Mouse (Mus musculus) liver, embryonic 12.5 days (tissue): Measurements from ENCODE around the gene Gm10031. TPM values are rescaled to one million over a fixed set of nuclear protein-coding genes. Genes with fewer than 3 reads are reported as not detected.
"Not testable (repeated sequence)": the region's sequence is repeated elsewhere in the genome, so short reads cannot be mapped to it uniquely, and the experiment has no call there.

Experiments
- ATAC-seq: fragments of 200-750 bp; cut with Nextera tagmentation; 2 replicates; pipeline ENCODE4 v1.8.0; 2017; ENCODE audit warnings: moderate number of reproducible peaks, mild to moderate bottlenecking, moderate library complexity
- H3K27ac ChIP-seq: fragments of 300-500 bp; sonication (generic); 2 replicates; pipeline ENCODE4 v1.5.1; 2016; ENCODE audit warnings: mild to moderate bottlenecking
- H3K27me3 ChIP-seq: fragments of 300-500 bp; sonication (generic); replicated peaks from 2 replicates; pipeline ENCODE4 v1.6.1; 2016; ENCODE audit warnings: mild to moderate bottlenecking, moderate library complexity
- H3K36me3 ChIP-seq: fragments of 300-500 bp; sonication (generic); 2 replicates; pipeline ENCODE4 v1.6.1; 2016; ENCODE audit warnings: mild to moderate bottlenecking, moderate library complexity
- H3K4me1 ChIP-seq: fragments of 300-500 bp; sonication (generic); 2 replicates; pipeline ENCODE4 v1.6.1; 2016
- H3K4me2 ChIP-seq: fragments of 300-500 bp; sonication (generic); 2 replicates; pipeline ENCODE4 v1.6.1; 2016; ENCODE audit warnings: mild to moderate bottlenecking, moderate library complexity
- H3K4me3 ChIP-seq: fragments of 300-500 bp; sonication (generic); 2 replicates; pipeline ENCODE4 v1.5.1; 2016; ENCODE audit warnings: mild to moderate bottlenecking, moderate library complexity
- H3K9ac ChIP-seq: fragments of 300-500 bp; sonication (generic); 2 replicates; pipeline ENCODE4 v1.6.1; 2016; ENCODE audit warnings: mild to moderate bottlenecking, moderate library complexity
- H3K9me3 ChIP-seq: fragments of 300-500 bp; sonication (generic); replicated peaks from 2 replicates; pipeline ENCODE4 v1.6.1; 2016; ENCODE audit warnings: mild to moderate bottlenecking, moderate library complexity
- WGBS: fragments of 180-500 bp; shearing (Covaris S2); methylation state at CpG from one replicate; pipeline ENCODE4 v1.1.7; 2016; ENCODE audit not compliant: insufficient replicate concordance; 5-methylcytosine and 5-hydroxymethylcytosine counted together
- polyA plus RNA-seq: library from polyadenylated mRNA; unstranded; fragments of >200 nt; fragmentation: Nextera tagmentation; extraction: Ambion mirVana; gene quantifications from 2 replicates; pipeline ENCODE4 v1.2.1, GENCODE M21; 2016

Gene Gm10031
- polyA plus RNA-seq, 1 experiment from 2014 or later, result 0.29 TPM

GRCm38 (mm10) chr1:156520136-156520780 is 3.6 kb upstream of the Gm10031 start:
- no peak for ATAC-seq
- H3K4me3 ChIP-seq, result no peak overlapping the region
- H3K4me2 ChIP-seq, result no peak overlapping the region
- no peak overlapping the region for H3K27ac ChIP-seq
- H3K27me3 ChIP-seq, result no peaks in the 10 kb centered on the region
- H3K4me1 ChIP-seq, result no peaks in the 10 kb centered on the region
- no peaks in the 10 kb centered on the region for H3K36me3 ChIP-seq
- 66% methylated on average over 3 of the region's 3 CpGs for WGBS
- no peaks in the 10 kb centered on the region for H3K9me3 ChIP-seq
- H3K9ac ChIP-seq, result no peak overlapping the region

GRCm38 (mm10) chr1:156521796-156522517 is 1.9 kb upstream of the Gm10031 start:
- no peaks in the 10 kb centered on the region for H3K4me1 ChIP-seq
- ATAC-seq, result no peak
- H3K9me3 ChIP-seq, result no peaks in the 10 kb centered on the region
- H3K4me3 ChIP-seq, result no peak overlapping the region
- H3K27me3 ChIP-seq, result no peaks in the 10 kb centered on the region
- no peak overlapping the region for H3K27ac ChIP-seq
- WGBS, result 59% methylated on average over 15 of the region's 15 CpGs
- H3K4me2 ChIP-seq, result no peak overlapping the region
- H3K9ac ChIP-seq, result no peak overlapping the region
- H3K36me3 ChIP-seq, result no peaks in the 10 kb centered on the region

GRCm38 (mm10) chr1:156532476-156533175 is 8.8 kb downstream of the Gm10031 start:
- H3K9ac ChIP-seq, H3K4me1 ChIP-seq, H3K27ac ChIP-seq, H3K36me3 ChIP-seq, H3K27me3 ChIP-seq, ATAC-seq, H3K9me3 ChIP-seq, H3K4me3 ChIP-seq, H3K4me2 ChIP-seq: not testable (repeated sequence)
- 71% methylated on average over 16 of the region's 16 CpGs for WGBS

GRCm38 (mm10) chr1:156533483-156533882 is 9.7 kb downstream of the Gm10031 start:
- no peaks in the 10 kb centered on the region for H3K27me3 ChIP-seq
- WGBS, result 47% methylated on average over 3 of the region's 3 CpGs

GRCm38 (mm10) chr1:156533911-156534310 is 10.1 kb downstream of the Gm10031 start:
- WGBS, result 66% methylated on average over 4 of the region's 4 CpGs
- no peaks in the 10 kb centered on the region for H3K36me3 ChIP-seq

More at GRCm38 (mm10) chr1:156533483-156533882, 9.7 kb downstream of the Gm10031 start:
- no peak overlapping the region for H3K4me3 ChIP-seq
- no peaks in the 10 kb centered on the region for H3K36me3 ChIP-seq
- no peak for ATAC-seq
- H3K27ac ChIP-seq, result no peak overlapping the region
- H3K9ac ChIP-seq, result no peak overlapping the region
- no peaks in the 10 kb centered on the region for H3K9me3 ChIP-seq
- no peaks in the 10 kb centered on the region for H3K4me1 ChIP-seq
- H3K4me2 ChIP-seq, result no peak overlapping the region

GRCm38 (mm10) chr1:156537031-156537430 is 13.2 kb downstream of the Gm10031 start:
- 47% methylated on average over 2 of the region's 2 CpGs for WGBS
- Histone ChIP-seq H3K4me2 (no peak overlapping the region), H3K4me1 (no peaks in the 10 kb centered on the region), H3K9me3 (no peaks in the 10 kb centered on the region), H3K27me3 (no peaks in the 10 kb centered on the region), H3K9ac (no peak overlapping the region), H3K36me3 (no peaks in the 10 kb centered on the region), H3K4me3 (no peak overlapping the region), H3K27ac (no peak overlapping the region)
- no peak for ATAC-seq

More at GRCm38 (mm10) chr1:156533911-156534310, 10.1 kb downstream of the Gm10031 start:
- H3K27ac ChIP-seq, result no peak overlapping the region
- H3K27me3 ChIP-seq, result no peaks in the 10 kb centered on the region
- ATAC-seq, result no peak
- no peak overlapping the region for H3K4me3 ChIP-seq
- no peaks in the 10 kb centered on the region for H3K4me1 ChIP-seq
- H3K9me3 ChIP-seq, result no peaks in the 10 kb centered on the region
- H3K4me2 ChIP-seq, result no peak overlapping the region
- H3K9ac ChIP-seq, result no peak overlapping the region

- H3K27me3 ChIP-seq, result no peaks in the 10 kb centered on the region
- no peaks in the 10 kb centered on the region for H3K4me1 ChIP-seq
- H3K36me3 ChIP-seq, result no peaks in the 10 kb centered on the region
- H3K9ac ChIP-seq, result no peak overlapping the region
- no peak overlapping the region for H3K4me3 ChIP-seq
- H3K9me3 ChIP-seq, result no peaks in the 10 kb centered on the region
- H3K4me2 ChIP-seq, result no peak overlapping the region
- 58% methylated on average over 6 of the region's 6 CpGs for WGBS
- H3K27ac ChIP-seq, result no peak overlapping the region
- no peak for ATAC-seq
Observed at GRCm38 (mm10) chr1:156537701-156538100, 13.9 kb downstream of the Gm10031 start.

GRCm38 (mm10) chr1:156538382-156538781 is 14.6 kb downstream of the Gm10031 start:
- no peak overlapping the region for H3K4me2 ChIP-seq
- H3K27me3 ChIP-seq, result no peaks in the 10 kb centered on the region
- H3K4me1 ChIP-seq, result no peaks in the 10 kb centered on the region
- WGBS, result 67% methylated on average over 3 of the region's 3 CpGs
- H3K27ac ChIP-seq, result no peak overlapping the region
- no peak for ATAC-seq
- H3K9ac ChIP-seq, result no peak overlapping the region
- H3K9me3 ChIP-seq, result no peaks in the 10 kb centered on the region
- no peak overlapping the region for H3K4me3 ChIP-seq
- no peaks in the 10 kb centered on the region for H3K36me3 ChIP-seq

GRCm38 (mm10) chr1:156539787-156540560 is 16.2 kb downstream of the Gm10031 start:
- Histone ChIP-seq H3K4me1 (peaks cover 6% of the 10 kb centered on the region), H3K9ac (no peak overlapping the region), H3K4me2 (no peak overlapping the region), H3K36me3 (no peaks in the 10 kb centered on the region), H3K9me3 (no peaks in the 10 kb centered on the region), H3K27me3 (no peaks in the 10 kb centered on the region), H3K27ac (no peak overlapping the region), H3K4me3 (no peak overlapping the region)
- no peak for ATAC-seq
- whole genome bisulfite sequencing, result 45% methylated on average over 4 of the region's 4 CpGs

GRCm38 (mm10) chr1:156543999-156544398 is 20.2 kb downstream of the Gm10031 start:
- H3K4me2 ChIP-seq, result 0 out of 2 replicates have a peak overlapping the region, but pooled peaks have one; percentile 19

GRCm38 (mm10) chr1:156558024-156558930 is 34.5 kb downstream of the Gm10031 start, which contains the start of gene Abl2:
Gene Abl2, plus strand, starts transcription at chr1:156558786.
- Histone ChIP-seq H3K4me3 (peak within 1 kb of the TSS; percentile 97), H3K36me3 (no peaks in the 10 kb centered on the region), H3K4me2 (peak within 1 kb of the TSS; percentile 92), H3K27me3 (no peaks in the 10 kb centered on the region; the same call in 1 of the 2 replicates), H3K4me1 (peaks cover 26% of the 10 kb centered on the region), H3K9me3 (no peaks in the 10 kb centered on the region), H3K27ac (peak within 1 kb of the TSS; percentile 85), H3K9ac (peak within 1 kb of the TSS; percentile 96)
- 10% methylated on average over 54 of the region's 60 CpGs for WGBS
- peak; percentile 95 for ATAC-seq

More at GRCm38 (mm10) chr1:156543999-156544398, 20.2 kb downstream of the Gm10031 start:
- WGBS, result 20% methylated on average over 12 of the region's 12 CpGs
- no peak for ATAC-seq
- no peak overlapping the region for H3K9ac ChIP-seq
- no peak overlapping the region for H3K27ac ChIP-seq
- H3K36me3 ChIP-seq, result no peaks in the 10 kb centered on the region
- 0 out of 2 replicates have a peak, but pooled peaks cover 3% of the 10 kb centered on the region for H3K27me3 ChIP-seq
- no peaks in the 10 kb centered on the region for H3K9me3 ChIP-seq
- no peak overlapping the region for H3K4me3 ChIP-seq
- peaks cover 6% of the 10 kb centered on the region for H3K4me1 ChIP-seq
